ENCODE assay signal across 8 mouse cellular contexts in the genomic region with DNA sequence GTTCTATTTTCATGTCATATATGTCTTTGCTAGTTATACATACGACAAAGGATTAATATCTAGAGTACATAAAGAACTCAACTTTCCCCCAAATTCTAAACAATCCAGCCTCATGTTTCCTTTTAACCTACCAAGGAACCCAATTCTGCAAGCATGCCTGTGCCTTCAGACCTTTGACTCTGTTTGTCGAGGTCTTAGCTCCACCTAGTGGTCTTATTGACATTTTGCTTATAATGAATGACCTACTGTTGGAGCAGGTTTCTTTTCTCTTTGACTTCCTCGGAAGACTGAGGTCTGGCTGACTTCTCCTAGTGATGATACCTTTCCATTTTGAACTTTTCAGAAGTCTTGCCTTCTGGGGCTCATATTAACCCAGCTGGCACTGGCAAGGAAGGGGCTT.
DNase-seq lines count a peak whose midpoint lies in the region; ATAC-seq and TF ChIP-seq lines count a peak whose summit lies in the region.

No protein-coding gene starts in this region.

- no peaks in the 10 kb centered on the region for H3K36me3 ChIP-seq in heart, adult 2 months (ENCODE audit: control insufficient read depth, insufficient read depth, low read length)
- no peaks in the 10 kb centered on the region for H3K36me3 ChIP-seq in CH12.LX (replicated peaks in 1 of 2; ENCODE audit: control insufficient read depth in 1 of 2, insufficient read depth in 1 of 2, low read length in 1 of 2)
- no peaks in the 10 kb centered on the region for H3K36me3 ChIP-seq in hindbrain, embryonic 13.5 days
- H3K36me3 ChIP-seq in liver, embryonic 14.5 days (replicated peaks; ENCODE audit: control insufficient read depth, insufficient read depth, low read depth): no peaks in the 10 kb centered on the region

- H3K79me2 ChIP-seq in heart, adult 2 months (replicated peaks; ENCODE audit: control insufficient read depth, insufficient read depth, low read length): no peaks in the 10 kb centered on the region
- H3K79me2 ChIP-seq in CH12.LX (replicated peaks; ENCODE audit: control insufficient read depth, extremely low read depth, insufficient read depth, poor library complexity, severe bottlenecking): no peaks in the 10 kb centered on the region

- peak overlapping the region; percentile 74 for H3K4me2 ChIP-seq in CH12.LX (ENCODE audit: insufficient read depth, low read depth, poor library complexity, severe bottlenecking)
- no peak overlapping the region for H3K4me2 ChIP-seq in hindbrain, embryonic 13.5 days
- no peak overlapping the region for H3K4me2 ChIP-seq in liver, embryonic 14.5 days (ENCODE audit: low read depth)

- no peak for DNase-seq in heart, adult 2 months
- no peak for DNase-seq in heart, adult 9 months (ENCODE audit: low spot score in 2 of 2)
- peak; percentile 74 for DNase-seq in CH12.LX (ENCODE audit: extremely low read depth)
- peak; percentile 81 for DNase-seq in brain, embryonic 14.5 days (ENCODE audit: low read depth)
- DNase-seq in liver, embryonic 14.5 days (ENCODE audit: low read depth in 3 of 3, low spot score in 3 of 3): peak; percentile 4 to 27 (median 23)
- DNase-seq in right cerebral cortex, postnatal 10 days (ENCODE audit: low spot score in 2 of 2): no peak

- no peak overlapping the region for H3K4me3 ChIP-seq in heart, adult 2 months
- H3K4me3 ChIP-seq in CH12.LX (replicated peaks in 1 of 3; ENCODE audit: low read depth in 2 of 3, low read length in 2 of 3, poor library complexity in 1 of 3): peak overlapping the region in 1 of 3 experiments; percentile 20
- no peak overlapping the region for H3K4me3 ChIP-seq in hindbrain, embryonic 13.5 days
- no peak overlapping the region for H3K4me3 ChIP-seq in liver, embryonic 14.5 days (ENCODE audit: insufficient read depth in 1 of 2, low read depth in 2 of 2, low read length in 2 of 2)

- peak; percentile 90 for TF ChIP-seq RAD21 in CH12.LX (IDR thresholded peaks at IDR 0.05; ENCODE audit: low read depth, low read length)

- in situ Hi-C loops in CH12.LX (cut with MboI; ENCODE audit: low pct_ligation_motif_present, low pct_unique_long_range_greater_than_20kb, low sequenced_read_pairs): no loop called here

- TF ChIP-seq EP300 in heart, adult 2 months (IDR thresholded peaks at IDR 0.05; ENCODE audit: insufficient read depth, low read depth, low read length): no peak
- TF ChIP-seq EP300 in CH12.LX (IDR thresholded peaks at IDR 0.05; ENCODE audit: low read length): no peak
- no peak for TF ChIP-seq EP300 in liver, embryonic 14.5 days (IDR thresholded peaks at IDR 0.05; ENCODE audit: low read depth)

- intact Hi-C loops in heart, adult 2 months (cut with DNase I): loop anchor here (5.0 kb wide), 1 partner anchor 78 kb away; no protein-coding TSS in a partner anchor

- dilution Hi-C loops in CH12.LX (cut with MboI; ENCODE audit: extremely low pct_ligation_motif_present, extremely low pct_unique_long_range_greater_than_20kb, low sequenced_read_pairs): no loop called here

- TF ChIP-seq POLR2A in heart, adult 2 months (IDR thresholded peaks at IDR 0.05; ENCODE audit: insufficient read depth, low read depth, low read length): no peak
- no peak for TF ChIP-seq POLR2A in CH12.LX (IDR thresholded peaks at IDR 0.05; ENCODE audit: low read depth, low read length)
- no peak for TF ChIP-seq POLR2A in brain, embryonic 14.5 days (IDR thresholded peaks at IDR 0.05; ENCODE audit: borderline replicate concordance, extremely low read depth, insufficient read depth, insufficient read length, poor library complexity, severe bottlenecking)

- H3K27ac ChIP-seq in heart, adult 2 months: no peak overlapping the region
- no peak overlapping the region for H3K27ac ChIP-seq in CH12.LX (ENCODE audit: insufficient read depth, low read depth)
- H3K27ac ChIP-seq in hindbrain, embryonic 13.5 days: no peak overlapping the region
- no peak overlapping the region for H3K27ac ChIP-seq in liver, embryonic 14.5 days

- no peaks in the 10 kb centered on the region for H3K27me3 ChIP-seq in heart, adult 2 months (ENCODE audit: control insufficient read depth, insufficient read depth, low read length)
- no peaks in the 10 kb centered on the region for H3K27me3 ChIP-seq in CH12.LX (replicated peaks)
- H3K27me3 ChIP-seq in hindbrain, embryonic 13.5 days: no peaks in the 10 kb centered on the region
- no peaks in the 10 kb centered on the region for H3K27me3 ChIP-seq in liver, embryonic 14.5 days (ENCODE audit: control insufficient read depth, insufficient read depth, low read length)

- 7% methylated on average over 3 of the region's 3 CpGs for WGBS in heart, adult 2 months
- WGBS in hindbrain, embryonic 13.5 days: 7% methylated on average over 3 of the region's 3 CpGs
- 5% methylated on average over 3 of the region's 3 CpGs for WGBS in liver, embryonic 14.5 days (ENCODE audit: insufficient replicate concordance)

- TF ChIP-seq CTCF in heart, adult 2 months (IDR thresholded peaks at IDR 0.05): peak; percentile 69
- TF ChIP-seq CTCF in CH12.LX (conservative IDR thresholded peaks at IDR 0.05 in 1 of 2, IDR thresholded peaks at IDR 0.05 in 1 of 2; ENCODE audit: low read depth in 2 of 2, low read length in 2 of 2): peak; percentile 37 to 86; a peak in 3 of 4 replicates
- TF ChIP-seq CTCF in brain, embryonic 14.5 days (IDR thresholded peaks at IDR 0.05; ENCODE audit: borderline replicate concordance, extremely low read depth, insufficient read depth, insufficient read length): peak; percentile 65; the same call in 1 of the 2 replicates
- peak; percentile 55 for TF ChIP-seq CTCF in liver, embryonic 14.5 days (IDR thresholded peaks at IDR 0.05; ENCODE audit: low read depth)

- H3K9me3 ChIP-seq in CH12.LX (replicated peaks; ENCODE audit: low read length): no peaks in the 10 kb centered on the region
- H3K9me3 ChIP-seq in hindbrain, embryonic 13.5 days: no peaks in the 10 kb centered on the region
- no peaks in the 10 kb centered on the region for H3K9me3 ChIP-seq in liver, embryonic 14.5 days (ENCODE audit: control insufficient read depth, low read length)

- H3K4me1 ChIP-seq in heart, adult 2 months (ENCODE audit: control insufficient read depth, insufficient read depth, low read length): no peaks in the 10 kb centered on the region
- H3K4me1 ChIP-seq in CH12.LX (ENCODE audit: control insufficient read depth in 1 of 2, insufficient read depth in 2 of 2): peaks cover 0 to 8% of the 10 kb centered on the region in 2 experiments; a peak in 2 of 4 replicates
- H3K4me1 ChIP-seq in hindbrain, embryonic 13.5 days (replicated peaks): no peaks in the 10 kb centered on the region
- H3K4me1 ChIP-seq in liver, embryonic 14.5 days (replicated peaks; ENCODE audit: control insufficient read depth in 2 of 2, insufficient read depth in 2 of 2, low read length in 1 of 2): no peaks in the 10 kb centered on the region

- ATAC-seq in hindbrain, embryonic 13.5 days (ENCODE audit: low FRiP score): 0 out of 2 replicates have a peak, but pooled peaks have one; percentile 49
- no peak for ATAC-seq in liver, embryonic 14.5 days (ENCODE audit: insufficient read depth)
- no peak for ATAC-seq in activated CD4-positive, CD25-positive, alpha-beta regulatory T cell, adult 4 months

- H3K9ac ChIP-seq in heart, adult 2 months (ENCODE audit: low read depth, low read length): no peak overlapping the region
- H3K9ac ChIP-seq in CH12.LX (ENCODE audit: insufficient read depth, low read depth): no peak overlapping the region
- no peak overlapping the region for H3K9ac ChIP-seq in hindbrain, embryonic 13.5 days
- H3K9ac ChIP-seq in liver, embryonic 14.5 days (replicated peaks): no peak overlapping the region

TF ChIP-seq in CH12.LX, 34 proteins besides CTCF, POLR2A, EP300 and RAD21:
- TF ChIP-seq NRF1 (IDR thresholded peaks at IDR 0.05; ENCODE audit: low read depth, low read length): no peak
- TF ChIP-seq SMC3 (IDR thresholded peaks at IDR 0.05; ENCODE audit: low read depth, low read length): peak; percentile 75
- TF ChIP-seq BHLHE40 (IDR thresholded peaks at IDR 0.05; ENCODE audit: low read depth, low read length): no peak
- no peak for TF ChIP-seq UBTF (IDR thresholded peaks at IDR 0.05; ENCODE audit: low read depth, low read length)
- no peak for TF ChIP-seq GABPA (IDR thresholded peaks at IDR 0.05; ENCODE audit: insufficient replicate concordance, low read depth, low read length)
- TF ChIP-seq CHD1 (IDR thresholded peaks at IDR 0.05; ENCODE audit: low read depth, low read length): no peak
- TF ChIP-seq NELFE (IDR thresholded peaks at IDR 0.05; ENCODE audit: low read depth, low read length): no peak
- 0 out of 2 replicates have a peak, but pooled peaks have one; percentile 41 for TF ChIP-seq MAX (IDR thresholded peaks at IDR 0.05; ENCODE audit: low read length)
- no peak for TF ChIP-seq MAZ (IDR thresholded peaks at IDR 0.05; ENCODE audit: low read depth, low read length)
- TF ChIP-seq MEF2A (IDR thresholded peaks at IDR 0.05; ENCODE audit: borderline replicate concordance, low read depth, low read length): 0 out of 2 replicates have a peak, but pooled peaks have one; percentile 25
- TF ChIP-seq IRF4 (IDR thresholded peaks at IDR 0.05; ENCODE audit: low read depth, low read length): 0 out of 2 replicates have a peak, but pooled peaks have one; percentile 8
- TF ChIP-seq ZC3H11A (IDR thresholded peaks at IDR 0.05; ENCODE audit: low read depth, low read length): 0 out of 2 replicates have a peak, but pooled peaks have one; percentile 5
- TF ChIP-seq HCFC1 (IDR thresholded peaks at IDR 0.05; ENCODE audit: low read depth, low read length): no peak
- TF ChIP-seq MYC (IDR thresholded peaks at IDR 0.05; ENCODE audit: low read depth, low read length): 0 out of 2 replicates have a peak, but pooled peaks have one; percentile 44

Comparison
In these comparisons a context has a peak if more than half of its experiments do, and no peak if none do; other contexts are left out.
1. DNase-seq: peak in CH12.LX (single experiment), brain, embryonic 14.5 days (single experiment) and liver, embryonic 14.5 days (3 of 3); none in heart, adult 2 months (0 of 2), heart, adult 9 months (0 of 2) and right cerebral cortex, postnatal 10 days (0 of 2).
2. Peak in every context shown above with its lines, with median percentiles within 50 percentile points of each other: CTCF ChIP-seq.